Mouse (Mus musculus) limb, embryonic 10.5 days (tissue): ENCODE results near the gene Mrgpra2a. TPM values are rescaled to one million over a fixed set of nuclear protein-coding genes. Genes with fewer than 3 reads are reported as not detected.
"Not testable (repeated sequence)": the region's sequence is repeated elsewhere in the genome, so short reads cannot be mapped to it uniquely, and the experiment has no call there.

Experiments
- DNase-seq: peaks from one replicate; pipeline ENCODE4 v3.0.0-alpha.2; 2017; ENCODE audit warnings: low spot score
- H3K27ac ChIP-seq: fragments of 300-500 bp; sonication (generic); 2 replicates; pipeline ENCODE4 v1.5.1; 2016; ENCODE audit warnings: mild to moderate bottlenecking
- H3K27me3 ChIP-seq: fragments of 300-500 bp; sonication (generic); 2 replicates; pipeline ENCODE4 v1.6.1; 2016; ENCODE audit warnings: low read depth, mild to moderate bottlenecking; ENCODE audit not compliant: poor library complexity, severe bottlenecking
- H3K36me3 ChIP-seq: fragments of 300-500 bp; sonication (generic); 2 replicates; pipeline ENCODE4 v1.6.1; 2016; ENCODE audit warnings: mild to moderate bottlenecking, moderate library complexity
- H3K4me1 ChIP-seq: fragments of 300-500 bp; sonication (generic); 2 replicates; pipeline ENCODE4 v1.6.1; 2016
- H3K4me3 ChIP-seq: fragments of 300-500 bp; sonication (generic); 2 replicates; pipeline ENCODE4 v1.5.1; 2016; ENCODE audit warnings: mild to moderate bottlenecking, moderate library complexity
- H3K9me3 ChIP-seq: fragments of 300-500 bp; sonication (generic); replicated peaks from 2 replicates; pipeline ENCODE4 v1.6.1; 2016; ENCODE audit warnings: mild to moderate bottlenecking
- WGBS: fragments of 180-500 bp; shearing (Covaris S2); methylation state at CpG from one replicate; pipeline ENCODE4 v1.1.7; 2016; 5-methylcytosine and 5-hydroxymethylcytosine counted together
- polyA plus RNA-seq: library from polyadenylated mRNA; unstranded; fragments of >200 nt; fragmentation: Nextera tagmentation; extraction: Ambion mirVana; gene quantifications from 2 replicates; pipeline ENCODE4 v1.2.1, GENCODE M21; 2016

Gene Mrgpra2a
- not detected in 2 replicates for polyA plus RNA-seq

GRCm38 (mm10) chr7:47452015-47452414 is at the start of gene Mrgpra2a:
Gene Mrgpra2a (minus strand): TSS chr7:47452139.
- no CpG with 5 or more reads among the region's 1 CpGs for WGBS
- H3K9me3 ChIP-seq, H3K36me3 ChIP-seq, H3K27me3 ChIP-seq, H3K27ac ChIP-seq, H3K4me1 ChIP-seq, DNase-seq, H3K4me3 ChIP-seq: not testable (repeated sequence)

DNA sequence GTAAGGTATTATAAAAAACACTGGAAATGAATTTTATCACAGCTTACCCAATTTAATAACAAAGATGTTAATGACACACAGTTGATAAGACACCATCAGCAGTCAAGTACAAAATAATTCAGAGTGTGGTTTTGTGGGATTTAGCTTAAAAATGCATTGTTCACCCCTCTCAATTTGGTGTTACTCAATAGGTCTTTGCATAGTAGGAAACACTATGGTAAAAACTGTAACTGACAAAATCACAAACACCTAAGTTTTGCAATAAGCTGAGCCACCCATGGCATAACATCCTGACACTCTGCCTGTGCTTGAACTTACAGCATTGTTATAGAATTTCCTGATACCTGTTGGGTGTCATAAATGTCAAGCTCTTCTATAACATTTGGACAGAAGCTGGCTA is 39.3 kb upstream of the Mrgpra2a start:
- H3K4me1 ChIP-seq, DNase-seq, H3K27ac ChIP-seq, H3K27me3 ChIP-seq, H3K4me3 ChIP-seq, H3K9me3 ChIP-seq, H3K36me3 ChIP-seq: not testable (repeated sequence)

DNA sequence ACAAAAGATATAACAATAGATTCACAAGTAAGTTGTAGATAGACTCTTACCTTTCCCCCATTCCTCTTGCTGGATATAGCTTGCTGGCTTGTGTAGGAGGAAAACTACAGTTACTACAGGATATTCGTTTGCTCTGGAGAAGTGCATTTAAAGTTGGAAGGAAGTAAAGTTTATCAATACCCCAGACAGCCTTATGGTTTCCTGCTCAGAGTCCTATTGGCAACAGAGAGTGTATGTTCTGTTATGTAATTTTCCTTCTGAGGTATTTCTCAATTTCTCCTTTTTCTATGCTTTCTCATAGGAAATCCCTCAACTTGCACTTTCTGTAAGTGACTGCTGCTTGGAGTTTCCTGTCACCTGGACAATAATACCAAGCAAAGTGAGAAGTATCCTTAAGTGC is 37.5 kb upstream of the Mrgpra2a start:
- H3K4me1 ChIP-seq, H3K27me3 ChIP-seq, H3K4me3 ChIP-seq, H3K27ac ChIP-seq, H3K9me3 ChIP-seq, DNase-seq, H3K36me3 ChIP-seq: not testable (repeated sequence)
- WGBS, result no CpG with 5 or more reads among the region's 1 CpGs

GRCm38 (mm10) chr7:47483181-47483580 is 31.2 kb upstream of the Mrgpra2a start:
- not testable (repeated sequence) for H3K4me3 ChIP-seq, H3K27me3 ChIP-seq, H3K4me1 ChIP-seq, H3K27ac ChIP-seq, H3K36me3 ChIP-seq, DNase-seq, H3K9me3 ChIP-seq

GRCm38 (mm10) chr7:47473904-47474303 is 22.0 kb upstream of the Mrgpra2a start:
- 23% methylated on average over 1 of the region's 3 CpGs for WGBS
- H3K9me3 ChIP-seq, H3K27me3 ChIP-seq: not testable (repeated sequence)

DNA sequence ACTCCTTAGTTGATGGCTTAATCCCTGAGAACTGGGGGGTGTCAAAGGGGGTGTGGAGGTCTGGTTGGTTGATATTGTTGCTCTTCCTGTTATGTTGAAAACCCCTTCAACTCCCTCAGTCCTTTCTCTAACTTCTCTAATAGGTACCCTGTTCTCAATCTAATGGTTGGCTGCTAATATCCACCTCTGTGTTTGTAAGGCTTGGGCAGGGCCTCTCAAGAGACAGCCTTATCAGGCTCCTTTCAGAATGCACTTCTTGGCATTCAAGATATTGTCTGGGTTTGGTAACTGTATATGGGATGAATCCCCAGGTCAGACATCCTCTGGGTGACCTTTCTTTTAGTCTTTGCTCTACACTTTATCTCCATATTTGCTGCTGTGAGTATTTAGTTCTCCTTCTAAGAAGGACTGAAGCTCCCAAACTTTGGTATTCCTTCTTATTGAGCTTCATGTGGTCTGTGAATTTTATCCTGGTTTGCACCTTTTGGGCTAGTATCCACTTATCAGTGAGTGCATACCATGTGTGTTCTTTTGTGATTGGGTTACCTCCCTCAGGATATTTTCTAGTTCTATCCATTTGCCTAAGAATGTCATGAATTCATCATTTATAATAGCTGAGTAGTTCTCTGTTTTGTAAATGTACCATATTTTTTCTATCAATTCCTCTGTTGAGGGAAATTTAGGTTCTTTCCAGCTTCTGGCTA is 13.5 kb upstream of the Mrgpra2a start:
- not testable (repeated sequence) for H3K9me3 ChIP-seq, H3K36me3 ChIP-seq, H3K27me3 ChIP-seq, H3K4me1 ChIP-seq, H3K4me3 ChIP-seq, DNase-seq, H3K27ac ChIP-seq

More at GRCm38 (mm10) chr7:47473904-47474303, 22.0 kb upstream of the Mrgpra2a start:
- H3K4me1 ChIP-seq, H3K27ac ChIP-seq, H3K4me3 ChIP-seq, H3K36me3 ChIP-seq, DNase-seq: not testable (repeated sequence)

DNA sequence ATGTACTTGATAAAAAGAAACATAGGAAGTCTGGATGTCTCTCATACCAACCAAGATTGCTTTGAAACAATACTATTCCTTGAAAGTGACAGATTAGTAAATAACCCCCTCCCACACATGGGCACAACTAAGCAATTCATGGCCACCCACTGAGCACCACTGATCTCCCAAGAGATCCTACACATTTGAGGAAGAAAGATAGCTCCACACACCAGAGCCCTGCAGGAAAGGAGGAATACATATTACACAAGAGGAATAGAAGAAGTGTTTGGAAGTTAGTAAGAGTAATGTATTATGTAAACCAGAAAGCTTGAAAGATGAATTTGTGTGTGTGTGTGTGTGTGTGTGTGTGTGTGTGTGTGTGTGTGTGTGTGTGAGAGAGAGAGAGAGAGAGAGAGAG is 6.2 kb downstream of the Mrgpra2a start:
- H3K9me3 ChIP-seq, H3K36me3 ChIP-seq, H3K27me3 ChIP-seq, H3K4me3 ChIP-seq, H3K4me1 ChIP-seq, DNase-seq, H3K27ac ChIP-seq: not testable (repeated sequence)

DNA sequence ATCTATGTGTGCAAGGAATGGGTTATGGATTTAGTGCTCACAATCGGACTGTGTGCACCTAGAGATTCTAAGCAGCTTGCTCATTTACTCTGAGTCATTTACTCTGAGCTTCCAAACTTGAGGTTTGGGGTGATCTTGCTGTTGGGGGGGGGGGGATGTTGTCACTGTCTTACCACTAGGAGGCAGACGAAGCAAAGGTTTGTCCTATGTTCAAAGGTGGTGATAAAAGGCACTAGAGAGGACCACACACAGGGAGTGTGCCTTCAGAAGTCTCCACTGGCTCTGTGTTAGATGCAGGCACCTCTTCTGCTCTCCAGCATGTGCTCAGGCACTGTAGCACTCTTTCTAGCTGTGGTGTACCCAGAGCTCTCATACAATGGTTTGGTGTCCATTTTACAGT is 15.5 kb downstream of the Mrgpra2a start:
- WGBS, result 42% methylated on average over 1 of the region's 2 CpGs
- not testable (repeated sequence) for DNase-seq, H3K9me3 ChIP-seq, H3K27me3 ChIP-seq, H3K4me3 ChIP-seq, H3K36me3 ChIP-seq, H3K27ac ChIP-seq, H3K4me1 ChIP-seq

DNA sequence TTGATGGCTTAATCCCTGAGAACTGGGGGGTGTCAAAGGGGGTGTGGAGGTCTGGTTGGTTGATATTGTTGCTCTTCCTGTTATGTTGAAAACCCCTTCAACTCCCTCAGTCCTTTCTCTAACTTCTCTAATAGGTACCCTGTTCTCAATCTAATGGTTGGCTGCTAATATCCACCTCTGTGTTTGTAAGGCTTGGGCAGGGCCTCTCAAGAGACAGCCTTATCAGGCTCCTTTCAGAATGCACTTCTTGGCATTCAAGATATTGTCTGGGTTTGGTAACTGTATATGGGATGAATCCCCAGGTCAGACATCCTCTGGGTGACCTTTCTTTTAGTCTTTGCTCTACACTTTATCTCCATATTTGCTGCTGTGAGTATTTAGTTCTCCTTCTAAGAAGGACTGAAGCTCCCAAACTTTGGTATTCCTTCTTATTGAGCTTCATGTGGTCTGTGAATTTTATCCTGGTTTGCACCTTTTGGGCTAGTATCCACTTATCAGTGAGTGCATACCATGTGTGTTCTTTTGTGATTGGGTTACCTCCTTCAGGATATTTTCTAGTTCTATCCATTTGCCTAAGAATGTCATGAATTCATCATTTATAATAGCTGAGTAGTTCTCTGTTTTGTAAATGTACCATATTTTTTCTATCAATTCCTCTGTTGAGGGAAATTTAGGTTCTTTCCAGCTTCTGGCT is 24.0 kb downstream of the Mrgpra2a start:
- H3K9me3 ChIP-seq, H3K27me3 ChIP-seq, H3K4me3 ChIP-seq, H3K27ac ChIP-seq, H3K36me3 ChIP-seq, DNase-seq, H3K4me1 ChIP-seq: not testable (repeated sequence)

DNA sequence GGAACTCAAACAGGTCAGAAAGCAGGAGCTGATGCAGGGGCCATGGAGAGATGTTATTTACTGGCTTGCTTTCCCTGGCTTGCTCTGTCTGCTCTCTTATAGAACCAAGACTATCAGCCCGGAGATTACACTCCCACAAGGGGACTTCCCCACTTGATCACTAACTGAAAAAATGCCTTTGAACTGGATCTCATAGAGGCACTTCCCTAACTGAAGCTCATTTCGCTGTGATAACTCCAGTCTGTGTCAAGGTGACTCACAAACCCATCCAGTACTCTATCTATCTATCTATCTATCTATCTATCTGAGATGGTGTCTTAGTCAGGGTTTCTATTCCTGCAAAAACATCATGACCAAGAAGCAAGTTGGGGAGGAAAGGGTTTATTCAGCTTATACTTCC is 41.3 kb downstream of the Mrgpra2a start:
- Histone ChIP-seq H3K36me3 (no peaks in the 10 kb centered on the region), H3K27me3 (no peaks in the 10 kb centered on the region), H3K4me3 (no peak overlapping the region), H3K4me1 (no peaks in the 10 kb centered on the region), H3K27ac (no peak overlapping the region), H3K9me3 (no peaks in the 10 kb centered on the region)
- 74% methylated on average over 2 of the region's 2 CpGs for WGBS
- no peak for DNase-seq

DNA sequence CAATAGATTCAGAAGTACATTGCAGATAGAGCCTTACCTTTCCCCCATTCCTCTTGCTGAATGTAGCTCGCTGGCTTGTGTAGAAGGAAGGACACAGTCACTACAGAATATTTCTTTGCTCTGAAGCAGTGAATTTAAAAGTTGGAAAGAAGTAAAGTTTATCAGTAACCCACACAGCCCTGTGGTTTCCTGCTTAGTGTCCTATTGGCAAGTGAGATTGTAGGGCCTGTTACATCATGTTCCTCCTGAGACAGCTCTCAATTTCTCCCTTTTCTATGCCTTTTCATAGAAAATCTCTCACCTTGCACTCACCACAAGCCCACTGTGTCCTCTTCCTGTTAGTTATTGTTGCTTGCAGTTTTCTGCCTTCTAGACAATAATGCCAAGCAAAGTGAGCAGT is 42.4 kb downstream of the Mrgpra2a start:
- Histone ChIP-seq H3K9me3 (no peaks in the 10 kb centered on the region), H3K4me3 (no peak overlapping the region), H3K4me1 (no peaks in the 10 kb centered on the region), H3K27ac (no peak overlapping the region), H3K36me3 (no peaks in the 10 kb centered on the region), H3K27me3 (no peaks in the 10 kb centered on the region)
- WGBS, result 58% methylated on average over 1 of the region's 1 CpGs
- no peak for DNase-seq

- Histone ChIP-seq H3K4me3 (no peak overlapping the region), H3K36me3 (no peaks in the 10 kb centered on the region), H3K27me3 (no peaks in the 10 kb centered on the region), H3K27ac (no peak overlapping the region), H3K4me1 (no peaks in the 10 kb centered on the region), H3K9me3 (no peaks in the 10 kb centered on the region)
- no peak for DNase-seq
Measured at GRCm38 (mm10) chr7:47401125-47401524, 50.8 kb downstream of the Mrgpra2a start.
